Mouse (Mus musculus) lung, embryonic 16.5 days (tissue): ENCODE data around the gene Uts2. TPM values are rescaled to one million over a fixed set of nuclear protein-coding genes. Genes with fewer than 3 reads are reported as not detected.
A peak's percentile ranks its signal among the peaks of the same experiment; 100 is the strongest.

Experiments
- ATAC-seq: fragments of 200-750 bp; cut with Nextera tagmentation; 2 replicates; pipeline ENCODE4 v1.8.0; 2017; ENCODE audit warnings: low read depth, mild to moderate bottlenecking, moderate library complexity
- H3K27ac ChIP-seq: fragments of 300-500 bp; sonication (generic); 2 replicates; pipeline ENCODE4 v1.5.1; 2014; ENCODE audit warnings: mild to moderate bottlenecking, control low read depth, low read length
- H3K27me3 ChIP-seq: fragments of 300-500 bp; sonication (generic); 2 replicates; pipeline ENCODE4 v1.6.1; 2014; ENCODE audit warnings: low read depth, low read length, mixed read lengths; ENCODE audit not compliant: control insufficient read depth, insufficient read depth
- H3K36me3 ChIP-seq: fragments of 300-500 bp; sonication (generic); 2 replicates; pipeline ENCODE4 v1.6.1; 2014; ENCODE audit warnings: low read length; ENCODE audit not compliant: control insufficient read depth, insufficient read depth
- H3K4me1 ChIP-seq: fragments of 300-500 bp; sonication (generic); replicated peaks from 2 replicates; pipeline ENCODE4 v1.6.1; 2014; ENCODE audit warnings: low read length, mixed read lengths; ENCODE audit not compliant: control insufficient read depth, insufficient read depth
- H3K4me2 ChIP-seq: fragments of 300-500 bp; sonication (generic); 2 replicates; pipeline ENCODE4 v1.6.1; 2014; ENCODE audit warnings: low read depth, low read length, control low read depth
- H3K4me3 ChIP-seq: fragments of 300-500 bp; sonication (generic); 2 replicates; pipeline ENCODE4 v1.5.1; 2014; ENCODE audit warnings: mild to moderate bottlenecking, low read length, control low read depth
- H3K9ac ChIP-seq: fragments of 300-500 bp; sonication (generic); 2 replicates; pipeline ENCODE4 v1.6.1; 2014; ENCODE audit warnings: low read length, control low read depth
- H3K9me3 ChIP-seq: fragments of 300-500 bp; sonication (generic); 2 replicates; pipeline ENCODE4 v1.6.1; 2016; ENCODE audit warnings: low read length; ENCODE audit not compliant: control insufficient read depth
- WGBS: fragments of 180-500 bp; shearing (Covaris S2); extraction: QIAGEN DNeasy Blood & Tissue Kit; methylation state at CpG from one replicate; pipeline ENCODE4 v1.1.7; 2014; 5-methylcytosine and 5-hydroxymethylcytosine counted together
- polyA plus RNA-seq: library from polyadenylated mRNA; unstranded; fragments of >200 nt; fragmentation: Nextera tagmentation; extraction: Ambion mirVana; gene quantifications from 2 replicates; pipeline ENCODE4 v1.2.1, GENCODE M21; 2015

Uts2 gene
- polyA plus RNA-seq, 1 experiment from 2014 or later: not detected

DNA sequence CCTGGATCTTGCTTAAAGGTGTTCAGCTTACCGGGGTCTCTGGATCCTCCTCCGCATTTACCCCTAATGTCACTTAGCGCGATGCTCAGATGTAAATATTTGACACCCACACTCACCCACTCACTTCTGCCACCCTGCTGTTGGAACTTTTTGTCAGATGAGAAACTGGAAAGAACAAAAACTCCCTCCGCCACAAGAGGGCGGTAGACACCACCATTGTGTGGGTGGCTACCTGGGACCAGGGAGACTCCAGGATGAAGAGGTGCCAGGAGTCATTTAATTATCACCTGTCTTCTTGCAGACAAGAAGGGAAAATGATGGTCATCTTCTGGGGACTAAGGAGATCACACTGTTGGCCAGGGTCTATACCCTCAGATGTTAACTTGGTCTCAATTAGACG, 30.3 kb upstream of the Uts2 start:
- WGBS: 13% methylated on average over 7 of the region's 7 CpGs
- Histone ChIP-seq H3K9ac (no peak overlapping the region), H3K4me3 (no peak overlapping the region), H3K9me3 (no peaks in the 10 kb centered on the region), H3K27me3 (no peaks in the 10 kb centered on the region), H3K4me1 (peaks cover 2% of the 10 kb centered on the region; the same call in 1 of the 2 replicates), H3K36me3 (no peaks in the 10 kb centered on the region), H3K27ac (no peak overlapping the region), H3K4me2 (no peak overlapping the region)
- no peak for ATAC-seq

- Histone ChIP-seq H3K4me2 (no peak overlapping the region), H3K9me3 (no peaks in the 10 kb centered on the region), H3K4me3 (no peak overlapping the region), H3K27me3 (no peaks in the 10 kb centered on the region), H3K9ac (no peak overlapping the region), H3K4me1 (peaks cover 2% of the 10 kb centered on the region; the same call in 1 of the 2 replicates), H3K36me3 (no peaks in the 10 kb centered on the region), H3K27ac (no peak overlapping the region)
- WGBS: 83% methylated on average over 8 of the region's 8 CpGs
- no peak for ATAC-seq
Measured at GRCm38 (mm10) chr4:150968956-150969355, 27.9 kb upstream of the Uts2 start.

DNA sequence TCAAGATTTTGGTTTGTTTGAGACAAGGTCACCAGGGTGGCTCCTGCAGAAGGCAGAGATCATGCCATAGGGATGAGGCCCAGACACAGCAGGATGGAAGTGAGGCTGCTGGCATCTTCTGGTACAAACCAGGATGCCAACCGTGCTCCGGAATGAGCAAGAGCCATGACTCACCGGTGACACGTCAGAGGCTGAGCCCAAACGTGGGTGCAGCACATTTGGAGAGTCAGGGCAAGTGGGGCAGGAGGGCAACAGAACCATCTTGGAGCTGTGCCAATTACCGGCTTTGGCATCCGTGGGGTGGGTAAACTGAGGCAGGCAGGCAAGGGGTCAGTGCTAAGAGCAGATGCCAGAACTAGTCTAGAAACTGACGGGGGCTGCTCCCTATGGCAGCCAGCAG, 23.6 kb upstream of the Uts2 start:
- Histone ChIP-seq H3K4me1 (no peaks in the 10 kb centered on the region), H3K4me3 (no peak overlapping the region), H3K9me3 (no peaks in the 10 kb centered on the region), H3K4me2 (no peak overlapping the region), H3K27ac (no peak overlapping the region), H3K9ac (no peak overlapping the region), H3K36me3 (no peaks in the 10 kb centered on the region), H3K27me3 (no peaks in the 10 kb centered on the region)
- WGBS: 76% methylated on average over 8 of the region's 8 CpGs
- ATAC-seq: no peak

GRCm38 (mm10) chr4:150975145-150975544, 21.8 kb upstream of the Uts2 start:
- Histone ChIP-seq H3K9ac (no peak overlapping the region), H3K4me2 (no peak overlapping the region), H3K9me3 (no peaks in the 10 kb centered on the region), H3K36me3 (no peaks in the 10 kb centered on the region), H3K4me1 (no peaks in the 10 kb centered on the region), H3K27ac (no peak overlapping the region), H3K4me3 (no peak overlapping the region), H3K27me3 (no peaks in the 10 kb centered on the region)
- WGBS: 13% methylated on average over 1 of the region's 1 CpGs
- ATAC-seq: peak; percentile 60; the same call in 1 of the 2 replicates

DNA sequence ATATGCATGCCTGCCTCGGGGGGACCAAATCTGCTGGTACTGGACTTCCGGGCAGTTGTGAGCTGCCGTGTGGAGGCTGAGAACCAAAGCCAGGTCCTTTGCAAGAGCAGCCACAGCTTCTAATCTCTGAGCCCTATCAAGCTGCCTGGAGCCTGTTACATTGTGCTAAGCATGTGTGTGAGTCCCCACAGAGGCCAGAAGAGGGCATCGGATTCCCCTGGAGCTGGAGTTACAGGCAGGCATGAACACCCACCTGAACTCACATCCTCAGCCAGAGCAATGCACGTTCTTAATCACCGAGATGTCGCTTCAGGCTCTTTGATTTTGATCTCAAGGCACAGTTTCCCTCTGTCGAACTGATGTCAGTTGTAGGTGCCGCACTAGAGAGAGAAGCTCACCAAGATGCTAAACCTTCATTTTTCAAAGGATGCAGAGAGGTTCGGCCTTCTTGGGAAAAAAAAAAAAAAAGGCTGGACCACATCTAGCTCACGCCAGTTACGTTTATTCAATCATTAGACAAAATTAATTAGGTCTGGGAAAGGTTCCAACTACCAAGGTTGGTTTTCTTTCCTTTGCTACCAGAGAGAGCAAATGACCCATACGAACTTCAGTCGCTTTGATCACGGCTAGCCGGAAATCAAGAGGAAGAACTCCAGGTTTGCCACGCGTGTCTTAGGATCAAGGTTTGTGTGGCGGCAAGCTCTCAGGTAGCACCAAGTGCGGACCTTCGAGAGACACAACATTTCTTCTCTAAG, 18.6 kb upstream of the Uts2 start:
- no peak for ATAC-seq
- Histone ChIP-seq H3K9ac (no peak overlapping the region), H3K9me3 (no peaks in the 10 kb centered on the region)

DNA sequence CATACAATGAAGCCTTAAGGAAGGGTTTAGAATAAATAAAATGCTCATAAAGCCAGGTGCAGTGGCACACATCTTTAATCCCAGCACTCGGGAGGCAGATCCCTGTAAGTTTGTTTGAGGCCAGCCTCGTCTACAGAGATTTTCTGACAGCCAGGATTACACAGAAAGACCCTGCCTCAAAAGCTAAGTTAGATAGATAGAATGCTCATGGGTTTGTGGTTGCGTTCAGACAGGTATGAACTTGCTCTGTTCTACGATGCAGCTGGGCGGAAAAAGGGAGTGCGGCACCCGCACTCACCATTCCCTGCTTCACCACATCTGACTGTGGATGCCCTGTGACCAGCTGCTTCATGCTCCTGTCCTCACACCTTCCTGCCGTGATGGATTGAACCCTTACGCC, 17.4 kb upstream of the Uts2 start:
- WGBS: 61% methylated on average over 9 of the region's 9 CpGs

More for the DNA sequence above, 18.6 kb upstream of the Uts2 start:
- H3K27me3 ChIP-seq: no peaks in the 10 kb centered on the region
- no peak overlapping the region for H3K4me3 ChIP-seq
- no peak overlapping the region for H3K27ac ChIP-seq
- H3K4me2 ChIP-seq: no peak overlapping the region
- WGBS: 77% methylated on average over 21 of the region's 21 CpGs
- H3K36me3 ChIP-seq: no peaks in the 10 kb centered on the region
- H3K4me1 ChIP-seq: no peaks in the 10 kb centered on the region

DNA sequence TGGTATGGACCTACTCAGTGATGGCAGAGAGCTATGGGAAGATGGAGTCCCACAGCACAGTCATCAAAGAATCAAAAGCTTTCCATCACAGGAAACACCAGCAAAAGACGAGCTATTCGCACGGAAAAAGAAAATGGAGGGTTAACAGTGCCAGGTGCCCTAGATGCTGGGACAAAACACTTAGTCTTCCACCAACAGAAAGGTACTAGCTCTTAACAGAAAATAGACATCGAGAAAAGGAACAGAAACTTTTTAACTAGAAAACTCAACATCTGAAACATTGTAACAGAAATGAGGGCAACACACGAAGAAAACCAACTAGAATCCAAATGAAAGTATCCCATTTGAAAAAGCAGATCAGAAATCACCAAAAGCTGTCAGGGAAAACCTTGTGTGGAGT, 16.7 kb upstream of the Uts2 start:
- no peak for ATAC-seq
- no peak overlapping the region for H3K4me3 ChIP-seq
- WGBS: 81% methylated on average over 5 of the region's 5 CpGs

More for the DNA sequence above, 17.4 kb upstream of the Uts2 start:
- no peaks in the 10 kb centered on the region for H3K4me1 ChIP-seq
- H3K27me3 ChIP-seq: no peaks in the 10 kb centered on the region
- H3K9me3 ChIP-seq: no peaks in the 10 kb centered on the region
- H3K4me3 ChIP-seq: no peak overlapping the region
- H3K9ac ChIP-seq: no peak overlapping the region
- no peak overlapping the region for H3K4me2 ChIP-seq
- no peak for ATAC-seq
- H3K27ac ChIP-seq: no peak overlapping the region
- no peaks in the 10 kb centered on the region for H3K36me3 ChIP-seq

DNA sequence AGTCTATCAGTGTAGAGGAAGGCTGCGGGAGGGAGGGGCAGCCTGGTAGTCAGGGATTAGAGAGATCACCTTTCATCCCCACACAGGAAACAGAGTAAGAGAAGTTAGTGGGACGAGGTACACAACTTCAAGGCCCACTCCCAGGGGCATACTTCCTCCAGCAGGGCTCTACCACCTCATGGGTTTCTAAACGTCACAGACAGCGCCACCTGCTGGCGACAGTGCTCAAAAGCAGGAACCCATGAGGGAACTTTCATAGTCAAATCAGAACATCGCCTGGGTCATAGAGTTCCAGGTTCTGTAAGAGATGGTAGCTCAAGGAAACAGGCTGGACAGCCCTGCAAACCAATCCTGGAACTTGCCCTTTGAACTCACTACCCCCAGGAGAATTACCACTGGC, 6.7 kb upstream of the Uts2 start:
- H3K4me3 ChIP-seq: no peak overlapping the region
- no peaks in the 10 kb centered on the region for H3K9me3 ChIP-seq
- no peak overlapping the region for H3K9ac ChIP-seq
- H3K27me3 ChIP-seq: no peaks in the 10 kb centered on the region
- H3K27ac ChIP-seq: no peak overlapping the region
- no peaks in the 10 kb centered on the region for H3K4me1 ChIP-seq
- no peaks in the 10 kb centered on the region for H3K36me3 ChIP-seq
- no peak overlapping the region for H3K4me2 ChIP-seq
- 41% methylated on average over 6 of the region's 6 CpGs for WGBS
- no peak for ATAC-seq

More for the DNA sequence above, 16.7 kb upstream of the Uts2 start:
- H3K4me1 ChIP-seq: no peaks in the 10 kb centered on the region
- no peak overlapping the region for H3K9ac ChIP-seq
- no peak overlapping the region for H3K4me2 ChIP-seq
- H3K9me3 ChIP-seq: no peaks in the 10 kb centered on the region
- no peak overlapping the region for H3K27ac ChIP-seq
- H3K27me3 ChIP-seq: no peaks in the 10 kb centered on the region
- H3K36me3 ChIP-seq: no peaks in the 10 kb centered on the region

- 87% methylated on average over 9 of the region's 9 CpGs for WGBS
- Histone ChIP-seq H3K36me3 (no peaks in the 10 kb centered on the region), H3K4me3 (no peak overlapping the region), H3K27ac (no peak overlapping the region), H3K4me2 (no peak overlapping the region), H3K27me3 (no peaks in the 10 kb centered on the region), H3K9ac (no peak overlapping the region), H3K4me1 (no peaks in the 10 kb centered on the region), H3K9me3 (no peaks in the 10 kb centered on the region)
- ATAC-seq: no peak
Measured at GRCm38 (mm10) chr4:150998626-150999025, 1.7 kb downstream of the Uts2 start.
